Mouse (Mus musculus) ovary, postnatal 10 days (tissue): Measurements from ENCODE around the gene Cacna1a.

ENCODE experiments used
- DNase-seq: peaks from one replicate; pipeline ENCODE4 v3.0.0; 2022; ENCODE audit warnings: low spot score

Gene Cacna1a

GRCm38 (mm10) chr8:84539376-84539775 is 151.1 kb downstream of the Cacna1a start:
- DNase-seq: no peak

- DNase-seq: no peak
These were observed 154.2 kb downstream of the Cacna1a start for GRCm38 (mm10) chr8:84542481-84542880.

DNA sequence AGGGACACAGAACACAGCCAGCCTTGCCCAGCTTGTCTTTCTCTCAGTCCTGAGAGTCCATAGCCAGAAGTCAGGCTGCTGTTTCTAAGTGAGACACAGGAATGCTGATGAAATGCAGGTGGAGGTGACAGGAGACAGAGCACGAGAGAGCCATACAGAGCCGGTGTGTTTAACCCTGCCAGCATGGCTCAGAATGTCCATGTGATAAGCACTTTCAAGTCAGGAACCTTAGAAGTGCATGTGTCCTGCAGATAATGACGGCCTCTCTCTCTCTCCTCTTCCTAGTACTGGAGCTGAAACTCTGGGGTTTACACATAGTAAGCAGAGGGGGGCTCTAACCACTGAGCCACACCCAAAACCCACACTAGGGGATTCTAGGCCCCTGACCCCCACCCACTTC is 157.3 kb downstream of the Cacna1a start:
- DNase-seq: no peak

GRCm38 (mm10) chr8:84552457-84552856 is 164.2 kb downstream of the Cacna1a start:
- DNase-seq: no peak

DNA sequence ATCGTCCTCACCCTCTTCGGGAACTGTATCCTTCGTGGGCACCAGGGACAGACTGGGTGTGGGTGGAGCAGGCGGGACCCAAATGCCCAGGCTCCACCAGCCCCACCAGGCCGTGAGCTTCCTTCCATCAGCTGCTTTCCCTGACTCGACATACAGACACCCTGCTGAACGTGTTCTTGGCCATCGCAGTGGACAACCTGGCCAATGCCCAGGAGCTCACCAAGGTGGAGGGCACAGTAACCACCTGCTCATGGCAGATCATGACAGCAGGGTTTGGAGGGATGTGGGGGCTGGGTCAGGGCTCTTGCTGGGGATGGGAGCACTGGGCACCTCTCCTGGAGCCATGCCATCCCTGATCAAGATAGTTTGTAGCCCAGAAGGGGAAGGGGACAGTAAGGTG is 164.9 kb downstream of the Cacna1a start:
- DNase-seq: no peak

DNA sequence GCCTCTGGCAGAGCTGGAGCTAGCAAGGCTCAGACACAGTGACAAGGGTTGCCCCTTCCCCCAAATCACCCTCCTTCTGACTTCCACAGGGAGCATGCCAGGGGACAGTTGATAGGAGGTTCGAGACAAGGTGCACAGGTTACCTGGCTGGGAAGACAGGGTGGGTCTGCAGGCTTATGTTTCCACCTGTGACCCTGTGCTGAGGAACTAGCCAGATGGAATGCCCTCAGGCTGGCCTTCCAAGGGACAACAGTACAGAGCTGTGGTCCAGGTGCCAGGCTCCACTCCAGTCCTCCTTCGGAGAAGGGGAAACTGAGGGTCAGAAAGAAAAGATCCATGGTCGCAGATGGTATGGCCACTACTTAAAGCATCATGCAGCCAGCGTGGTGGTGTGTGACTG is 165.4 kb downstream of the Cacna1a start:
- DNase-seq: no peak

- DNase-seq: no peak
These were observed 166.2 kb downstream of the Cacna1a start for GRCm38 (mm10) chr8:84554301-84555027.

DNA sequence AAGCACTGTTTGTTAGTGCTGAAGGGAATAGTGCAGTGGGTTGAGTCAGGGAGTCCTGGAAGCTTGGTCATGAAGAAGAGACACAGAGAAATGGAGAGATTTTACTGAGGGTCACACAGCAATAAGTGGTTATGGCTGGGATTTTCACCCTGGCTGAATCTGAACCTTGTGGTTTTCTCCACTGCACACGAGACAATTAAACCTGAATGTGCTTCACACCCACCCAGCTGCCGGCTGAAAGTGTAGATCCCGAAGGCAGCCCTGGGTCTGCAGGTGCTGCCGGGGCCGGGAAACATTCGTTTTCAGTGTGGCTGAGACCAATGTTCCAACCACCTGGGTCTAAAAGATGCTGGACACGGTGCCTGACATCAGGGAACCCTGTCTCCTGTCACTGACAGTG is 167.0 kb downstream of the Cacna1a start:
- no peak for DNase-seq

- no peak for DNase-seq
These were observed 169.7 kb downstream of the Cacna1a start for GRCm38 (mm10) chr8:84557936-84558335.

DNA sequence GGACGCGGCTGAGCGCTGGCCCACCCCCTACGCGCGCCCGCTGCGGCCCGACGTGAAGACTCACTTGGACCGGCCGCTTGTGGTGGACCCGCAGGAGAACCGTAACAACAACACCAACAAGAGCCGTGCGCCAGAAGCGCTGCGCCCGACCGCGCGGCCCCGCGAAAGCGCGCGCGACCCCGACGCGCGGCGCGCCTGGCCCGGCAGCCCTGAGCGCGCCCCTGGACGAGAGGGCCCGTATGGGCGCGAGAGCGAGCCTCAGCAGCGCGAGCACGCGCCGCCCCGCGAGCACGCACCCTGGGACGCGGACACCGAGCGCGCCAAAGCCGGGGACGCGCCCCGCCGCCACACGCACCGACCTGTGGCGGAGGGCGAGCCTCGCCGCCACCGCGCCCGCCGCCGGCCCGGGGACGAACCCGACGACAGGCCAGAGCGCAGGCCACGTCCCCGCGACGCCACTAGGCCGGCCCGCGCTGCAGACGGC is 170.9 kb downstream of the Cacna1a start:
- no peak for DNase-seq

- no peak for DNase-seq
These were observed 173.5 kb downstream of the Cacna1a start for GRCm38 (mm10) chr8:84561698-84562097.

GRCm38 (mm10) chr8:84564042-84564441 is 175.8 kb downstream of the Cacna1a start:
- DNase-seq: no peak

GRCm38 (mm10) chr8:84565577-84566360 is 177.5 kb downstream of the Cacna1a start:
- DNase-seq: no peak

- no peak for DNase-seq
These were observed 178.7 kb downstream of the Cacna1a start for GRCm38 (mm10) chr8:84566816-84567413.

- DNase-seq: no peak
These were observed 179.3 kb downstream of the Cacna1a start for GRCm38 (mm10) chr8:84567541-84567940.

DNA sequence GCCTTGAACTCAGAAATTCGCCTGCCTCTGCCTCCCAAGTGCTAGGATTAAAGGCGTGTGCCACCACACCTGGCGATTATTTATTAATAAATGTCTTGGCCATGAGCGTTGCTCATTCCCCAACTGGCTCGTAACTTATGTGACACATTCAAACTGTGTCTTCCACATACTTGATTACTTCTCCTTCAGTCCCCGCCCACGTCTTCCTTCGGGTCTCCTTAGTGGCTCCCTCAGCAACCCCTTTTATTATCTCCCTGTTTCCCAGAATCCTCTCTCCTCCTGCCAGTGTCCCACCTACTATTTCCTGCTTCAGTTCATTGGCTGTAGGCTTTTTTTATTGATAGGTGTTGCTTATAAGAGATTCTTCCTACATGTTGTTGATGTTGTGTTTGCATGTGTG is 180.5 kb downstream of the Cacna1a start:
- DNase-seq: no peak

GRCm38 (mm10) chr8:84569921-84570673 is 181.9 kb downstream of the Cacna1a start:
- no peak for DNase-seq

- no peak for DNase-seq
These were observed 189.2 kb downstream of the Cacna1a start for GRCm38 (mm10) chr8:84577432-84577831.

- no peak for DNase-seq
These were observed 191.4 kb downstream of the Cacna1a start for GRCm38 (mm10) chr8:84579595-84579994.

DNA sequence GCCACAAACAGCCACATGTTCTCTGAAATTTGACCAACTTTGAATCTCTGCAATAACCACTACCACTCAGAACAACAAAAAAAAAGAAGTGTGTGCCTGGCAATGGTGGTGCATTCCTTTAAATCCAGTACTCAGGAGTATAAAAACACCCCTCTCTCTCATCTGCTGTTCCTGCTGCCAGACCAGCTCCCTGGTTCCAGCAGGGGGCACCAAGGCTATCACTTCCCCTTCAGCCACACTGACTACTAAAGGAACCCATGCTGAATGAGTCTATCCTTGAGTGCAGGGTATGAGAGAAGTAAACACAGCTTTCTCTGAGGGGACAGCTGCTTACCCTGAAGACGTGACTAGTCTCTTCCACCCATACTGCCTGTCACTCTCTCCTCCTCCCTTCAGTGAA is 197.1 kb downstream of the Cacna1a start:
- no peak for DNase-seq

DNA sequence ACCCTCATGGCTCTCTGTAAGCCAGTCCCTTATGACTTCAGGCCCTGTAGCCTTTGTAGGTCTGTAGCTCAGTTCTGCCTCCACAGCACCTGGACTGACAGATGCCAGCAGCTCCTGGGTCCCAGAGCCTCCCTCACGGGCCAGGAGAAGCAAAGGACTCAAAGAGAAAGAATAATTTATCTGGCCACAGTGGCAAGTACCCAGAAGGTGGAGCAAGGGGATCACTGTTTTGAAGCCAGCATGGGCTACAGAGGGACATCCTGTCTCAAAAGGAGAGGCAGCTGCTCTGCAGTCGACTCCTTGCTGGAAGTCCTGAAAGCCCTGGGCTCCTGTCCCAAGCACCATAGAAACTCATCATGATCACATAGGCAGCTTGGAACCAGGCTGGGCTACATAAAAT is 198.0 kb downstream of the Cacna1a start:
- no peak for DNase-seq

- DNase-seq: no peak
These were observed 200.3 kb downstream of the Cacna1a start for GRCm38 (mm10) chr8:84588498-84588897.
